9 mouse cellular contexts compared by ENCODE assay signal in genomic region chr9:78038755-78039489, GRCm38 (mm10). TPM values are rescaled to one million over a fixed set of nuclear protein-coding genes. Genes with fewer than 3 reads are reported as not detected.
DNase-seq lines count a peak whose midpoint lies in the region; ATAC-seq and TF ChIP-seq lines count a peak whose summit lies in the region.
"Had no signal": no experiment of that assay in that cellular context is flagged by ENCODE, and none has a peak within 500 bp of the region (broad histone marks: within the 10 kb centered on the region; RNA-seq: fewer than 3 reads in every experiment).

No protein-coding gene starts in this region.

- DNase-seq in G1E (ENCODE audit: low spot score), result peak; percentile 64
- peak; percentile 47 for DNase-seq in cerebellum, adult 11 months
- DNase-seq in forebrain, postnatal 0 days, result peak; percentile 89
- peak; percentile 81 to 82 for DNase-seq in heart, postnatal 36 days
- DNase-seq in layer of hippocampus, adult 11-12 months (ENCODE audit: low spot score), result peak; percentile 76
- DNase-seq in lung, adult 2 months, result peak; percentile 80
- DNase-seq in thymus, adult 18-20 months, result peak; percentile 39 to 40

- ATAC-seq in G1E (ENCODE audit: extremely low read depth, insufficient number of reproducible peaks, low FRiP score, poor library complexity, severe bottlenecking), result peak; percentile 75
- ATAC-seq in forebrain, postnatal 0 days, result peak; percentile 93

- peaks cover 23% of the 10 kb centered on the region for H3K27me3 ChIP-seq in G1E (ENCODE audit: insufficient read depth, low read length)
- no peaks in the 10 kb centered on the region for H3K27me3 ChIP-seq in forebrain, postnatal 0 days (ENCODE audit: insufficient read depth, low read length)

- intact Hi-C loops in heart, postnatal 36 days (cut with DNase I), result loop anchor here (1.0 to 5.0 kb wide), 3 partner anchors 233 to 442 kb away; no protein-coding TSS in a partner anchor

- no peaks in the 10 kb centered on the region for H3K9me3 ChIP-seq in G1E (replicated peaks)
- no peaks in the 10 kb centered on the region for H3K9me3 ChIP-seq in forebrain, postnatal 0 days (ENCODE audit: low read length)

- no peak overlapping the region for H3K4me2 ChIP-seq in forebrain, postnatal 0 days (ENCODE audit: low read depth)

- H3K27ac ChIP-seq in forebrain, postnatal 0 days (ENCODE audit: low read depth, low read length), result no peak overlapping the region
- no peak overlapping the region for H3K27ac ChIP-seq in olfactory bulb, adult 2 months (ENCODE audit: insufficient read depth, low read depth, low read length)
- H3K27ac ChIP-seq: macrophage had no signal

- no peaks in the 10 kb centered on the region for H3K36me3 ChIP-seq in G1E (replicated peaks)
- no peaks in the 10 kb centered on the region for H3K36me3 ChIP-seq in forebrain, postnatal 0 days (ENCODE audit: insufficient read depth)

- no peak overlapping the region for H3K9ac ChIP-seq in forebrain, postnatal 0 days

- TF ChIP-seq POLR2A in lung, adult 2 months (IDR thresholded peaks at IDR 0.05; ENCODE audit: borderline replicate concordance, extremely low read depth, low read depth, low read length), result no peak
- TF ChIP-seq POLR2A in olfactory bulb, adult 2 months (IDR thresholded peaks at IDR 0.05; ENCODE audit: insufficient read depth, low read depth, low read length), result no peak

- WGBS in forebrain, postnatal 0 days, result 37% methylated on average over 18 of the region's 18 CpGs
- 29% methylated on average over 18 of the region's 18 CpGs for WGBS in lung, adult 2 months
- WGBS in olfactory bulb, adult 2 months, result 28% methylated on average over 18 of the region's 18 CpGs

- H3K4me1 ChIP-seq in G1E (ENCODE audit: insufficient read depth, low read depth, low read length), result no peaks in the 10 kb centered on the region
- H3K4me1 ChIP-seq in forebrain, postnatal 0 days (ENCODE audit: insufficient read depth), result no peaks in the 10 kb centered on the region
- H3K4me1 ChIP-seq in lung, adult 2 months (ENCODE audit: control insufficient read depth, insufficient read depth, low read length), result peaks cover 3% of the 10 kb centered on the region; the same call in 1 of the 2 replicates
- peaks cover 3% of the 10 kb centered on the region for H3K4me1 ChIP-seq in olfactory bulb, adult 2 months (ENCODE audit: control insufficient read depth, insufficient read depth, low read length)

- no peak overlapping the region for H3K4me3 ChIP-seq in G1E (ENCODE audit: low read depth, low read length)
- H3K4me3 ChIP-seq in forebrain, postnatal 0 days (ENCODE audit: low read depth, low read length), result no peak overlapping the region
- H3K4me3 ChIP-seq in lung, adult 2 months (replicated peaks; ENCODE audit: extremely low read depth, low read depth, low read length), result no peak overlapping the region
- no peak overlapping the region for H3K4me3 ChIP-seq in olfactory bulb, adult 2 months (ENCODE audit: insufficient read depth, low read depth, low read length)

- TF ChIP-seq CTCF in G1E (IDR thresholded peaks at IDR 0.05; ENCODE audit: low read depth, low read length), result peak; percentile 96
- peak; percentile 99 for TF ChIP-seq CTCF in forebrain, postnatal 0 days (IDR thresholded peaks at IDR 0.05; ENCODE audit: low read depth)
- peak; percentile 100 for TF ChIP-seq CTCF in lung, adult 2 months (IDR thresholded peaks at IDR 0.05; ENCODE audit: insufficient read depth, low read length)
- peak; percentile 98 for TF ChIP-seq CTCF in olfactory bulb, adult 2 months (IDR thresholded peaks at IDR 0.05; ENCODE audit: insufficient read depth, low read depth, low read length)

RNA-seq across cellular contexts. Expression of gene Gcm1, which starts 12.8 kb away (rescaled TPM):
- not detected in 2 replicates for total RNA-seq in G1E (2014; fragmentation: Nextera tagmentation)
- 0.05 TPM in 1 of 2 replicates, not detected in the other for total RNA-seq in G1E (2017)
- polyA plus RNA-seq in G1E (2012), result not detected in 2 replicates
- total RNA-seq in forebrain, postnatal 0 days (2014; rRNA removed), result not detected in 2 replicates
- not detected in 2 replicates for polyA plus RNA-seq in forebrain, postnatal 0 days (2015; fragmentation: Nextera tagmentation; extraction: Ambion mirVana)
- not detected for total RNA-seq in heart, postnatal 36 days (2021)
- polyA plus RNA-seq in lung, adult 2 months (2012; rRNA removed), result not detected in 2 replicates
- polyA plus RNA-seq in olfactory bulb, adult 2 months (2012; ENCODE audit: insufficient read depth, insufficient read length, low replicate concordance, missing spikeins), result not detected in 2 replicates
- polyA plus RNA-seq: macrophage had no signal
